Mouse (Mus musculus) forebrain, embryonic 11.5 days (tissue): ENCODE data around the gene Tenm2. TPM values are rescaled to one million over a fixed set of nuclear protein-coding genes. Genes with fewer than 3 reads are reported as not detected.

Source experiments
- ATAC-seq: fragments of 200-750 bp; cut with Nextera tagmentation; replicated peaks from 2 replicates; pipeline ENCODE4 v1.8.0; 2017; ENCODE audit warnings: moderate TSS enrichment; ENCODE audit not compliant: low FRiP score
- DNase-seq: peaks from one replicate; pipeline ENCODE4 v3.0.0-alpha.2; 2017; ENCODE audit warnings: low spot score
- H3K27ac ChIP-seq: fragments of 300-500 bp; sonication (generic); 2 replicates; pipeline ENCODE4 v1.5.1; 2014; ENCODE audit warnings: low read depth, low read length
- H3K27me3 ChIP-seq: fragments of 300-500 bp; sonication (generic); 2 replicates; pipeline ENCODE4 v1.6.1; 2014; ENCODE audit warnings: mild to moderate bottlenecking, low read length, mixed read lengths; ENCODE audit not compliant: control insufficient read depth, insufficient read depth
- H3K36me3 ChIP-seq: fragments of 300-500 bp; sonication (generic); 2 replicates; pipeline ENCODE4 v1.6.1; 2014; ENCODE audit warnings: mild to moderate bottlenecking, low read length, moderate library complexity, mixed read lengths; ENCODE audit not compliant: control insufficient read depth, insufficient read depth
- H3K4me1 ChIP-seq: fragments of 300-500 bp; sonication (generic); replicated peaks from 2 replicates; pipeline ENCODE4 v1.6.1; 2014; ENCODE audit warnings: low read length, mixed read lengths; ENCODE audit not compliant: control insufficient read depth, insufficient read depth
- H3K4me2 ChIP-seq: fragments of 300-500 bp; sonication (generic); 2 replicates; pipeline ENCODE4 v1.6.1; 2014; ENCODE audit warnings: low read depth, mild to moderate bottlenecking, low read length, moderate library complexity, mixed read lengths; ENCODE audit not compliant: severe bottlenecking
- H3K4me3 ChIP-seq: fragments of 300-500 bp; sonication (generic); 2 replicates; pipeline ENCODE4 v1.5.1; 2014; ENCODE audit warnings: low read depth, low read length
- H3K9ac ChIP-seq: fragments of 300-500 bp; sonication (generic); 2 replicates; pipeline ENCODE4 v1.6.1; 2014; ENCODE audit warnings: low read length
- H3K9me3 ChIP-seq: fragments of 300-500 bp; sonication (generic); 2 replicates; pipeline ENCODE4 v1.6.1; 2016; ENCODE audit warnings: low read length, mixed read lengths; ENCODE audit not compliant: control insufficient read depth
- WGBS: fragments of 180-500 bp; shearing (Covaris S2); extraction: QIAGEN DNeasy Blood & Tissue Kit; methylation state at CpG from one replicate; pipeline ENCODE4 v1.1.7; 2014; 5-methylcytosine and 5-hydroxymethylcytosine counted together
- polyA plus RNA-seq: library from polyadenylated mRNA; unstranded; fragments of >200 nt; fragmentation: Nextera tagmentation; extraction: Ambion mirVana; gene quantifications from 2 replicates; pipeline ENCODE4 v1.2.1, GENCODE M21; 2014

Gene Tenm2
- polyA plus RNA-seq, 1 experiment from 2014 or later, result 3.8 TPM

GRCm38 (mm10) chr11:35989967-35990366 lies 1245.8 kb downstream of the Tenm2 start:
- DNase-seq (no peak), ATAC-seq (no peak)
- Histone ChIP-seq H3K27me3 (peaks cover 2% of the 10 kb centered on the region; the same call in 1 of the 2 replicates), H3K4me2 (no peak overlapping the region), H3K9ac (no peak overlapping the region), H3K4me3 (no peak overlapping the region), H3K9me3 (no peaks in the 10 kb centered on the region), H3K36me3 (no peaks in the 10 kb centered on the region), H3K4me1 (peaks cover 7% of the 10 kb centered on the region; the same call in 1 of the 2 replicates), H3K27ac (no peak overlapping the region)
- WGBS, result 71% methylated on average over 4 of the region's 4 CpGs

- peak; percentile 74 for ATAC-seq
- H3K27ac ChIP-seq, result no peak overlapping the region
- H3K36me3 ChIP-seq, result no peaks in the 10 kb centered on the region
- H3K4me1 ChIP-seq, result peaks cover 8% of the 10 kb centered on the region; the same call in 1 of the 2 replicates
- H3K9me3 ChIP-seq, result no peaks in the 10 kb centered on the region
- H3K27me3 ChIP-seq, result peaks cover 6% of the 10 kb centered on the region
- under 1% methylated on average over 19 of the region's 19 CpGs for WGBS
- DNase-seq, result peak; percentile 71
- H3K9ac ChIP-seq, result peak overlapping the region; percentile 49
- H3K4me3 ChIP-seq, result peak overlapping the region; percentile 12; the same call in 1 of the 2 replicates
- H3K4me2 ChIP-seq, result peak overlapping the region; percentile 51
These were observed 1249.8 kb downstream of the Tenm2 start for GRCm38 (mm10) chr11:35985841-35986393.

- peaks cover 6% of the 10 kb centered on the region for H3K27me3 ChIP-seq
These were observed 1253.0 kb downstream of the Tenm2 start for GRCm38 (mm10) chr11:35982734-35983133.

GRCm38 (mm10) chr11:35980411-35980917 lies 1255.3 kb downstream of the Tenm2 start, which contains the start of gene Wwc1:
Gene Wwc1, minus strand, starts transcription at chr11:35980527.
- DNase-seq (peak; percentile 88), ATAC-seq (peak; percentile 85)
- H3K9ac ChIP-seq, result peak within 1 kb of the TSS; percentile 81
- H3K36me3 ChIP-seq, result no peaks in the 10 kb centered on the region
- no peak within 1 kb of the TSS for H3K27ac ChIP-seq
- H3K4me2 ChIP-seq, result peak within 1 kb of the TSS; percentile 92
- H3K9me3 ChIP-seq, result no peaks in the 10 kb centered on the region
- WGBS, result under 1% methylated on average over 36 of the region's 47 CpGs
- peaks cover 4% of the 10 kb centered on the region for H3K27me3 ChIP-seq
- peaks cover 18% of the 10 kb centered on the region; the same call in 1 of the 2 replicates for H3K4me1 ChIP-seq
- peak within 1 kb of the TSS; percentile 83 for H3K4me3 ChIP-seq

More at GRCm38 (mm10) chr11:35982734-35983133, 1253.0 kb downstream of the Tenm2 start:
- Histone ChIP-seq H3K4me3 (no peak overlapping the region), H3K36me3 (no peaks in the 10 kb centered on the region), H3K27ac (no peak overlapping the region), H3K9me3 (no peaks in the 10 kb centered on the region), H3K4me1 (peaks cover 19% of the 10 kb centered on the region; the same call in 1 of the 2 replicates), H3K9ac (no peak overlapping the region), H3K4me2 (no peak overlapping the region)
- no peak for DNase-seq
- no peak for ATAC-seq
- WGBS, result 84% methylated on average over 3 of the region's 3 CpGs

- peak; percentile 74 for DNase-seq
- Histone ChIP-seq H3K27me3 (peaks cover 4% of the 10 kb centered on the region), H3K4me3 (peak overlapping the region; percentile 83), H3K36me3 (no peaks in the 10 kb centered on the region), H3K9me3 (no peaks in the 10 kb centered on the region), H3K4me1 (peaks cover 18% of the 10 kb centered on the region; the same call in 1 of the 2 replicates), H3K4me2 (peak overlapping the region; percentile 92), H3K27ac (no peak overlapping the region), H3K9ac (peak overlapping the region; percentile 81)
- whole genome bisulfite sequencing, result under 1% methylated on average over 47 of the region's 66 CpGs
- ATAC-seq, result peak; percentile 75
These were observed 1255.9 kb downstream of the Tenm2 start for GRCm38 (mm10) chr11:35979733-35980410.

GRCm38 (mm10) chr11:35979266-35979732 lies 1256.5 kb downstream of the Tenm2 start:
- DNase-seq, result no peak
- Histone ChIP-seq H3K36me3 (no peaks in the 10 kb centered on the region), H3K4me1 (peaks cover 20% of the 10 kb centered on the region; the same call in 1 of the 2 replicates), H3K9ac (peak overlapping the region; percentile 81), H3K4me3 (peak overlapping the region; percentile 83), H3K9me3 (no peaks in the 10 kb centered on the region), H3K27ac (no peak overlapping the region), H3K4me2 (peak overlapping the region; percentile 92), H3K27me3 (peaks cover 4% of the 10 kb centered on the region)
- ATAC-seq, result no peak
- 2% methylated on average over 11 of the region's 12 CpGs for WGBS

- no peak overlapping the region for H3K27ac ChIP-seq
- H3K9ac ChIP-seq, result no peak overlapping the region
- H3K9me3 ChIP-seq, result no peaks in the 10 kb centered on the region
- H3K4me2 ChIP-seq, result 0 out of 2 replicates have a peak overlapping the region, but pooled peaks have one; percentile 21
- H3K4me1 ChIP-seq, result peaks cover 28% of the 10 kb centered on the region; the same call in 1 of the 2 replicates
- H3K4me3 ChIP-seq, result no peak overlapping the region
- no peaks in the 10 kb centered on the region for H3K36me3 ChIP-seq
- DNase-seq, result no peak
- 85% methylated on average over 3 of the region's 3 CpGs for WGBS
- H3K27me3 ChIP-seq, result peaks cover 4% of the 10 kb centered on the region
- no peak for ATAC-seq
These were observed 1258.0 kb downstream of the Tenm2 start for GRCm38 (mm10) chr11:35977796-35978195.

- H3K9ac ChIP-seq, result no peak overlapping the region
- H3K36me3 ChIP-seq, result no peaks in the 10 kb centered on the region
- DNase-seq (no peak), ATAC-seq (no peak)
- WGBS, result 49% methylated on average over 6 of the region's 6 CpGs
- no peak overlapping the region for H3K27ac ChIP-seq
- no peak overlapping the region for H3K4me2 ChIP-seq
- peaks cover 4% of the 10 kb centered on the region for H3K27me3 ChIP-seq
- H3K4me1 ChIP-seq, result peaks cover 30% of the 10 kb centered on the region; the same call in 1 of the 2 replicates
- no peaks in the 10 kb centered on the region for H3K9me3 ChIP-seq
- no peak overlapping the region for H3K4me3 ChIP-seq
These were observed 1258.7 kb downstream of the Tenm2 start for GRCm38 (mm10) chr11:35977096-35977495.
